Mouse (Mus musculus) MEL (cell line): ENCODE measurements around the gene Lpar5. TPM values are rescaled to one million over a fixed set of nuclear protein-coding genes. Genes with fewer than 3 reads are reported as not detected.

Source experiments
- DNase-seq: peaks from one replicate; pipeline ENCODE4 v3.0.0; 2011; ENCODE audit warnings: low read depth, low spot score
- H3K27ac ChIP-seq: 2 replicates; pipeline ENCODE4 v1.5.1; 2012; ENCODE audit warnings: low read depth, mild to moderate bottlenecking, control low read depth, low read length, moderate library complexity; ENCODE audit not compliant: control insufficient read depth
- H3K27me3 ChIP-seq, 2 experiments: fragments of 150-350 bp in 1 of 2; sonication (generic) in 1 of 2; 2 replicates each; pipeline ENCODE4 v1.6.1; 2012; ENCODE audit warnings: low read length in 2 of 2, mild to moderate bottlenecking in 2 of 2, improper control_type of control experiment in 1 of 2, moderate library complexity in 1 of 2; ENCODE audit not compliant: insufficient read depth in 2 of 2, control insufficient read depth in 1 of 2
- H3K36me3 ChIP-seq, 2 experiments: 2 replicates each; pipeline ENCODE4 v1.6.1; 2012 to 2014; ENCODE audit warnings: low read length in 2 of 2, improper control_type of control experiment in 1 of 2, inconsistent platforms in 1 of 2, mild to moderate bottlenecking in 1 of 2; ENCODE audit not compliant: insufficient read depth in 2 of 2, control insufficient read depth in 1 of 2
- H3K4me1 ChIP-seq, 2 experiments: fragments of 150-350 bp in 1 of 2; sonication (generic) in 1 of 2; 2 replicates each; pipeline ENCODE4 v1.6.1; 2012; ENCODE audit warnings: low read length in 2 of 2, improper control_type of control experiment in 1 of 2, mild to moderate bottlenecking in 1 of 2; ENCODE audit not compliant: insufficient read depth in 2 of 2, control insufficient read depth in 1 of 2
- H3K4me3 ChIP-seq, 2 experiments: fragments of 150-350 bp in 1 of 2; sonication (generic) in 1 of 2; 2 replicates each; pipeline ENCODE4 v1.5.1; 2012; ENCODE audit warnings: low read depth in 2 of 2, low read length in 2 of 2, mild to moderate bottlenecking in 2 of 2, moderate library complexity in 2 of 2, control low read depth in 1 of 2, improper control_type of control experiment in 1 of 2; ENCODE audit not compliant: control insufficient read depth in 1 of 2, insufficient read depth in 1 of 2
- H3K79me2 ChIP-seq: 2 replicates; pipeline ENCODE4 v1.6.1; 2012; ENCODE audit warnings: mild to moderate bottlenecking, low read length, moderate library complexity; ENCODE audit not compliant: control insufficient read depth, poor library complexity, insufficient read depth
- H3K9ac ChIP-seq: 2 replicates; pipeline ENCODE4 v1.6.1; 2012; ENCODE audit warnings: low read depth, mild to moderate bottlenecking, control low read depth, low read length, moderate library complexity; ENCODE audit not compliant: control insufficient read depth, poor library complexity, severe bottlenecking
- H3K9me3 ChIP-seq: fragments of 150-350 bp; sonication (generic); replicated peaks from 2 replicates; pipeline ENCODE4 v1.6.1; 2012; ENCODE audit warnings: mild to moderate bottlenecking, low read length, improper control_type of control experiment, moderate library complexity; ENCODE audit not compliant: insufficient read depth
- BHLHE40 ChIP-seq: IDR thresholded peaks from 2 replicates; pipeline ENCODE4 v1.6.1; 2012; ENCODE audit warnings: low read depth, mild to moderate bottlenecking, inconsistent platforms, low read length, improper control_type of control experiment, borderline replicate concordance
- CHD1 ChIP-seq: IDR thresholded peaks from 2 replicates; pipeline ENCODE4 v1.6.1; 2012; ENCODE audit warnings: low read depth, mild to moderate bottlenecking, inconsistent platforms, low read length, improper control_type of control experiment
- CTCF ChIP-seq, 3 experiments: IDR thresholded peaks in 2 of 3; conservative IDR thresholded peaks in 1 of 3; 2 replicates each; pipeline ENCODE4 v1.5.1; 2011 to 2012; ENCODE audit warnings: low read length in 3 of 3, low read depth in 2 of 3, mild to moderate bottlenecking in 2 of 3, improper control_type of control experiment in 1 of 3, inconsistent platforms in 1 of 3, mixed read lengths in 1 of 3, moderate library complexity in 1 of 3; ENCODE audit not compliant: control insufficient read depth in 1 of 3, insufficient read depth in 1 of 3, poor library complexity in 1 of 3, severe bottlenecking in 1 of 3
- ELF1 ChIP-seq: IDR thresholded peaks from 2 replicates; pipeline ENCODE4 v1.6.1; 2014; ENCODE audit warnings: low read depth, mild to moderate bottlenecking, inconsistent platforms, low read length, improper control_type of control experiment, moderate library complexity
- EP300 ChIP-seq, 2 experiments: IDR thresholded peaks; 2 replicates each; pipeline ENCODE4 v1.6.1; 2011; ENCODE audit warnings: improper control_type of control experiment in 2 of 2, low read length in 2 of 2, low read depth in 1 of 2, mild to moderate bottlenecking in 1 of 2
- GABPA ChIP-seq: IDR thresholded peaks from 2 replicates; pipeline ENCODE4 v1.6.1; 2012; ENCODE audit warnings: low read depth, mild to moderate bottlenecking, inconsistent platforms, low read length, improper control_type of control experiment, moderate library complexity
- GATA1 ChIP-seq: IDR thresholded peaks from 2 replicates; pipeline ENCODE4 v1.6.1; 2011; ENCODE audit warnings: low read depth, low read length, improper control_type of control experiment
- HCFC1 ChIP-seq: IDR thresholded peaks from 2 replicates; pipeline ENCODE4 v1.6.1; 2012; ENCODE audit warnings: low read depth, mild to moderate bottlenecking, inconsistent platforms, low read length, improper control_type of control experiment, moderate library complexity
- JUND ChIP-seq: IDR thresholded peaks from 2 replicates; pipeline ENCODE4 v1.6.1; 2011; ENCODE audit warnings: low read depth, mild to moderate bottlenecking, improper control_type of control experiment, low read length
- MAFK ChIP-seq: IDR thresholded peaks from 2 replicates; pipeline ENCODE4 v1.6.1; 2011; ENCODE audit warnings: low read depth, mild to moderate bottlenecking, low read length, improper control_type of control experiment, borderline replicate concordance
- MAX ChIP-seq: IDR thresholded peaks from 2 replicates; pipeline ENCODE4 v1.6.1; 2011; ENCODE audit warnings: low read length, improper control_type of control experiment
- MAZ ChIP-seq: IDR thresholded peaks from 2 replicates; pipeline ENCODE4 v1.6.1; 2012; ENCODE audit warnings: low read depth, mild to moderate bottlenecking, inconsistent platforms, low read length, improper control_type of control experiment
- MEF2A ChIP-seq: IDR thresholded peaks from 2 replicates; pipeline ENCODE4 v1.6.1; 2014; ENCODE audit warnings: low read depth, mild to moderate bottlenecking, inconsistent platforms, low read length, improper control_type of control experiment; ENCODE audit not compliant: poor library complexity, insufficient replicate concordance, severe bottlenecking; ENCODE audit errors: extremely low read depth
- MYB ChIP-seq: IDR thresholded peaks from 2 replicates; pipeline ENCODE4 v1.6.1; 2011; ENCODE audit warnings: mild to moderate bottlenecking, low read depth, low read length, improper control_type of control experiment
- NELFE ChIP-seq: IDR thresholded peaks from 2 replicates; pipeline ENCODE4 v1.6.1; 2011; ENCODE audit warnings: low read depth, low read length, improper control_type of control experiment
- NRF1 ChIP-seq: IDR thresholded peaks from 2 replicates; pipeline ENCODE4 v1.6.1; 2014; ENCODE audit warnings: low read depth, mild to moderate bottlenecking, inconsistent platforms, low read length, improper control_type of control experiment, moderate library complexity; ENCODE audit not compliant: poor library complexity, insufficient read depth, severe bottlenecking
- POLR2A ChIP-seq, 2 experiments: IDR thresholded peaks; 2 replicates each; pipeline ENCODE4 v1.6.1; 2011 to 2012; ENCODE audit warnings: low read length in 2 of 2, mild to moderate bottlenecking in 2 of 2, control low read depth in 1 of 2, improper control_type of control experiment in 1 of 2, low read depth in 1 of 2, moderate library complexity in 1 of 2; ENCODE audit not compliant: control insufficient read depth in 1 of 2, insufficient read depth in 1 of 2, poor library complexity in 1 of 2
- POLR2AphosphoS5 ChIP-seq: IDR thresholded peaks from 2 replicates; pipeline ENCODE4 v1.6.1; 2012; ENCODE audit warnings: low read depth, borderline replicate concordance, mild to moderate bottlenecking, inconsistent platforms, low read length, moderate library complexity, mixed read lengths
- RAD21 ChIP-seq: IDR thresholded peaks from 2 replicates; pipeline ENCODE4 v1.6.1; 2011; ENCODE audit warnings: mild to moderate bottlenecking, low read depth, low read length, improper control_type of control experiment
- RCOR1 ChIP-seq: IDR thresholded peaks from 2 replicates; pipeline ENCODE4 v1.6.1; 2012; ENCODE audit warnings: low read depth, mild to moderate bottlenecking, inconsistent platforms, low read length, improper control_type of control experiment
- SIN3A ChIP-seq: IDR thresholded peaks from 2 replicates; pipeline ENCODE4 v1.6.1; 2012; ENCODE audit warnings: low read length, improper control_type of control experiment, inconsistent platforms
- SMC3 ChIP-seq: IDR thresholded peaks from 2 replicates; pipeline ENCODE4 v1.6.1; 2011; ENCODE audit warnings: low read depth, low read length, improper control_type of control experiment
- TAL1 ChIP-seq: IDR thresholded peaks from 2 replicates; pipeline ENCODE4 v1.6.1; 2012; ENCODE audit warnings: mild to moderate bottlenecking, inconsistent platforms, low read length, moderate library complexity, mixed read lengths
- TCF12 ChIP-seq: IDR thresholded peaks from 2 replicates; pipeline ENCODE4 v1.6.1; 2014; ENCODE audit warnings: low read depth, mild to moderate bottlenecking, inconsistent platforms, low read length, improper control_type of control experiment, moderate library complexity
- USF1 ChIP-seq: IDR thresholded peaks from 2 replicates; pipeline ENCODE4 v1.6.1; 2014; ENCODE audit warnings: low read depth, mild to moderate bottlenecking, inconsistent platforms, low read length, improper control_type of control experiment, moderate library complexity
- ZKSCAN1 ChIP-seq: IDR thresholded peaks from 2 replicates; pipeline ENCODE4 v1.6.1; 2012; ENCODE audit warnings: low read depth, mild to moderate bottlenecking, inconsistent platforms, low read length, improper control_type of control experiment, moderate library complexity
- ZMIZ1 ChIP-seq: IDR thresholded peaks from 2 replicates; pipeline ENCODE4 v1.6.1; 2012; ENCODE audit warnings: low read depth, mild to moderate bottlenecking, inconsistent platforms, low read length, improper control_type of control experiment, moderate library complexity
- polyA plus RNA-seq, 2 experiments: library from polyadenylated mRNA; stranded (reverse) in 1 of 2; unstranded in 1 of 2; fragments of >175 nt in 1 of 2; fragments of >200 nt in 1 of 2; gene quantifications; 2 replicates each; pipeline versions ENCODE4 v1.2.1 to v1.2.4; 2012; ENCODE audit warnings: low replicate concordance in 2 of 2, low read depth in 1 of 2; ENCODE audit not compliant: insufficient read length in 2 of 2, insufficient read depth in 1 of 2, missing spikeins in 1 of 2
- total RNA-seq: library from RNA; depleted of rRNA; stranded (reverse); fragments of 300-350 nt; gene quantifications from 2 replicates; pipeline ENCODE4 v1.2.3, GENCODE M21; 2012

The Lpar5 gene
- total and polyA plus RNA-seq, 3 experiments: 2.8 to 16.2 TPM; not detected in 1

GRCm38 (mm10) chr6:125087937-125088336 is 20.2 kb downstream of the Lpar5 start:
- Histone ChIP-seq H3K79me2 (no peaks in the 10 kb centered on the region; the same call in 1 of the 2 replicates), H3K9me3 (no peaks in the 10 kb centered on the region), H3K36me3 (peaks cover 0 to 14% of the 10 kb centered on the region in 2 experiments; a peak in 2 of 4 replicates), H3K4me3 (no peak overlapping the region), H3K27ac (peak overlapping the region; percentile 58; the same call in 1 of the 2 replicates), H3K4me1 (peaks cover 5 to 15% of the 10 kb centered on the region in 2 experiments), H3K9ac (no peak overlapping the region), H3K27me3 (no peaks in the 10 kb centered on the region)
- TF ChIP-seq SMC3 (no peak), RCOR1 (no peak), TCF12 (no peak), MAX (no peak), ZMIZ1 (no peak), CHD1 (no peak), ELF1 (no peak), BHLHE40 (no peak), MEF2A (no peak), SIN3A (no peak), GABPA (no peak), ZKSCAN1 (no peak), CTCF (IDR thresholded peaks at IDR 0.05 in 2 of 3, conservative IDR thresholded peaks at IDR 0.05 in 1 of 3; ENCODE audit: control insufficient read depth in 1 of 3, insufficient read depth in 1 of 3, low read depth in 2 of 3, low read length in 3 of 3, poor library complexity in 1 of 3, severe bottlenecking in 1 of 3) (no peak)
- DNase-seq: no peak

- Histone ChIP-seq H3K9ac (peak overlapping the region; percentile 56), H3K36me3 (peaks cover 0 to 14% of the 10 kb centered on the region in 2 experiments; a peak in 2 of 4 replicates), H3K27ac (peak overlapping the region; percentile 58), H3K27me3 (no peaks in the 10 kb centered on the region), H3K9me3 (no peaks in the 10 kb centered on the region), H3K4me3 (0 out of 4 replicates have a peak overlapping the region, but pooled peaks of 1 of the 2 experiments have one; percentile 1), H3K79me2 (no peaks in the 10 kb centered on the region; the same call in 1 of the 2 replicates), H3K4me1 (peaks cover 5 to 15% of the 10 kb centered on the region in 2 experiments)
- DNase-seq: peak; percentile 84
- TF ChIP-seq GATA1 (no peak), RAD21 (no peak), POLR2A (IDR thresholded peaks at IDR 0.05; ENCODE audit: control insufficient read depth in 1 of 2, insufficient read depth in 1 of 2, low read depth in 1 of 2, low read length in 2 of 2, poor library complexity in 1 of 2) (peak; percentile 17 to 42; a peak in 1 of 4 replicates), MAFK (no peak), NRF1 (no peak), EP300 (IDR thresholded peaks at IDR 0.05; ENCODE audit: low read depth in 1 of 2, low read length in 2 of 2) (no peak), BHLHE40 (peak; percentile 28; the same call in 1 of the 2 replicates), HCFC1 (no peak), MAZ (no peak; the same call in 1 of the 2 replicates), RCOR1 (no peak), CTCF (IDR thresholded peaks at IDR 0.05 in 2 of 3, conservative IDR thresholded peaks at IDR 0.05 in 1 of 3; ENCODE audit: control insufficient read depth in 1 of 3, insufficient read depth in 1 of 3, low read depth in 2 of 3, low read length in 3 of 3, poor library complexity in 1 of 3, severe bottlenecking in 1 of 3) (0 out of 6 replicates have a peak, but pooled peaks of 1 of the 3 experiments have one; percentile 3), USF1 (peak; percentile 61; the same call in 1 of the 2 replicates), ZKSCAN1 (no peak), POLR2AphosphoS5 (no peak), TCF12 (no peak), MEF2A (no peak), TAL1 (no peak), JUND (no peak), MYB (no peak), ZMIZ1 (no peak), CHD1 (no peak), NELFE (0 out of 2 replicates have a peak, but pooled peaks have one; percentile 22)
These were observed 21.0 kb downstream of the Lpar5 start for GRCm38 (mm10) chr6:125088561-125089321.
